Mouse (Mus musculus) lung, adult 2 months (tissue): ENCODE measurements around the gene Gm6169.

Experiments used
- CTCF ChIP-seq: fragments of 200-500 bp; IDR thresholded peaks from 2 replicates; pipeline ENCODE4 v1.5.1; 2011; ENCODE audit warnings: mild to moderate bottlenecking, low read length, control low read depth; ENCODE audit not compliant: insufficient read depth
- POLR2A ChIP-seq: fragments of 200-500 bp; IDR thresholded peaks from 2 replicates; pipeline ENCODE4 v1.6.1; 2011; ENCODE audit warnings: low read depth, mild to moderate bottlenecking, control low read depth, low read length, borderline replicate concordance; ENCODE audit errors: extremely low read depth

DNA sequence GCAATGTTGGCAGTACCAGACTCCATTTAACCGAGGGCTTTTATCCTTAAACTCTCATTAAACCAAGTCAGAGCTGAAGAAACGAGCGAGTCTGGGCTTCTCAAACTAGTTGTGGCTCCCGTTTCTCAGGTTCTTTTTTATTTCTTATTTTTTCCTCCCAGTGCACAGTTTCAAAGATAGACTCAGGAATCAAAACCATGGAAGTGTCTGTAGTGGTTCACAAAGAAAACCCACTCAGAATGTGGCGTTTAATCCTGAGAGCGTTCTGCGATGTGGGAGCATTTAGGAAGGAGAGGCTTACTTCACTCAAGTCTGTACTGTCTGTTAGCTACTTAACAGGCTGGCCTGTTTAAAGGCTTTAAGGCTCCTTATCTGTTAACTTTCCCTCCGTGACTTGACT is 30.9 kb downstream of the Gm6169 start:
- TF ChIP-seq CTCF (no peak), POLR2A (no peak)
